25 mouse cellular contexts compared by ENCODE assay signal in genomic region chr15:74055196-74055595, GRCm38 (mm10).
"Had no signal": no experiment of that assay in that cellular context is flagged by ENCODE, and none has a peak within 500 bp of the region (broad histone marks: within the 10 kb centered on the region; RNA-seq: fewer than 3 reads in every experiment).

No protein-coding gene starts in this region.

- H3K4me2 ChIP-seq: heart, embryonic 11.5 days; heart, embryonic 13.5 days; heart, embryonic 15.5 days; hindbrain, embryonic 13.5 days; hindbrain, embryonic 15.5 days; kidney, embryonic 15.5 days; limb, embryonic 13.5 days; limb, embryonic 15.5 days; liver, embryonic 12.5 days had no signal

- H3K4me1 ChIP-seq: heart, embryonic 15.5 days; kidney, embryonic 15.5 days; limb, embryonic 13.5 days; limb, embryonic 15.5 days; liver, embryonic 12.5 days had no signal

- DNase-seq: gastrocnemius, postnatal 14 days; gastrocnemius, postnatal 36 days; heart, adult 11 months; heart, adult 2 months; heart, postnatal 36 days; kidney, adult 11 months; kidney, adult 2 months; kidney, adult 9 months; kidney, postnatal 14 days; kidney, postnatal 36 days; layer of hippocampus, adult 9-11 months; layer of hippocampus, postnatal 36 days had no signal

- H3K36me3 ChIP-seq: heart, embryonic 13.5 days; heart, embryonic 15.5 days; hindbrain, embryonic 13.5 days; hindbrain, embryonic 15.5 days; kidney, embryonic 15.5 days; limb, embryonic 13.5 days; limb, embryonic 15.5 days; liver, embryonic 12.5 days had no signal

- ATAC-seq: intestine, embryonic 16.5 days; liver, embryonic 12.5 days had no signal

- H3K4me3 ChIP-seq: heart, adult 2 months; heart, embryonic 13.5 days; heart, embryonic 15.5 days; hindbrain, embryonic 13.5 days; hindbrain, embryonic 15.5 days; kidney, embryonic 15.5 days; limb, embryonic 13.5 days; limb, embryonic 15.5 days; liver, embryonic 12.5 days had no signal

- H3K27ac ChIP-seq: heart, adult 2 months; heart, embryonic 13.5 days; heart, embryonic 15.5 days; hindbrain, embryonic 15.5 days; hindbrain, postnatal 0 days; kidney, embryonic 15.5 days; kidney, postnatal 0 days; limb, embryonic 13.5 days; limb, embryonic 15.5 days; liver, embryonic 12.5 days; liver, embryonic 14.5 days had no signal

- H3K9ac ChIP-seq: heart, embryonic 13.5 days; heart, embryonic 15.5 days; hindbrain, embryonic 13.5 days; hindbrain, embryonic 15.5 days; kidney, embryonic 15.5 days; limb, embryonic 13.5 days; limb, embryonic 15.5 days; liver, embryonic 12.5 days; liver, embryonic 14.5 days had no signal

- H3K27me3 ChIP-seq: hindbrain, embryonic 15.5 days; liver, embryonic 12.5 days had no signal

- H3K9me3 ChIP-seq: heart, embryonic 13.5 days; heart, embryonic 15.5 days; hindbrain, embryonic 13.5 days; hindbrain, embryonic 15.5 days; kidney, embryonic 15.5 days; limb, embryonic 13.5 days; limb, embryonic 15.5 days; liver, embryonic 12.5 days had no signal
